Mouse (Mus musculus) testis, adult 10 weeks (tissue): ENCODE data around the gene Tead2. TPM values are rescaled to one million over a fixed set of nuclear protein-coding genes. Genes with fewer than 3 reads are reported as not detected.

Experiments
- polyA plus RNA-seq: library from polyadenylated mRNA; stranded (reverse); fragments of 350-450 nt; fragmentation: Illumina TruSeq; extraction: RNeasy Lipid Tissue Mini Kit (QIAGEN cat#74804); gene quantifications from one replicate; pipeline ENCODE4 v1.2.3, GENCODE M21; 2014; ENCODE audit warnings: low read depth, low replicate concordance

Tead2 gene
- polyA plus RNA-seq: 2.0 TPM

GRCm38 (mm10) chr7:45215673-45216441, at the start of gene Tead2:
TSS of gene Tead2 (plus strand) at chr7:45215753.

GRCm38 (mm10) chr7:45179469-45179868, 36.1 kb upstream of the Tead2 start, which contains the start of gene Gfy:
TSS of gene Gfy (minus strand) at chr7:45179569.

GRCm38 (mm10) chr7:45180896-45181477, 34.6 kb upstream of the Tead2 start, which contains the start of gene Pth2:
TSS of gene Pth2 (plus strand) at chr7:45180995.

GRCm38 (mm10) chr7:45204380-45205143, 11.0 kb upstream of the Tead2 start, which contains the start of gene Ccdc155:
TSS of gene Ccdc155 (minus strand) at chr7:45204892.

GRCm38 (mm10) chr7:45211851-45212251, 3.7 kb upstream of the Tead2 start, which contains the start of gene Dkkl1:
TSS of gene Dkkl1 (minus strand) at chr7:45212147.

GRCm38 (mm10) chr7:45238723-45239496, 23.4 kb downstream of the Tead2 start, which contains the start of gene Cd37:
TSS of gene Cd37 (minus strand) at chr7:45239115.

GRCm38 (mm10) chr7:45240633-45241388, 25.3 kb downstream of the Tead2 start, which contains the start of gene Slc6a16:
TSS of gene Slc6a16 (plus strand) at chr7:45241085.

GRCm38 (mm10) chr7:45277136-45277760, 61.7 kb downstream of the Tead2 start, which contains the start of gene Slc6a21:
TSS of gene Slc6a21 (plus strand) at chr7:45277513.

Other genes starting within 250 kb of the Tead2 start
- gene Cpt1c, start 240.9 kb upstream of the Tead2 start, polyA plus RNA-seq: 9.3 TPM
- gene Prmt1, start 229.2 kb upstream of the Tead2 start, polyA plus RNA-seq: 8.0 TPM
- 18.4 TPM for gene Irf3, start 218.1 kb upstream of the Tead2 start, polyA plus RNA-seq
- 1.5 TPM for gene Bcl2l12, start 217.0 kb upstream of the Tead2 start, polyA plus RNA-seq
- gene Scaf1, start 199.4 kb upstream of the Tead2 start, polyA plus RNA-seq: 3.3 TPM
- 1.8 TPM for gene Rras, start 197.8 kb upstream of the Tead2 start, polyA plus RNA-seq
- 0.24 TPM for gene Prr12, start 162.9 kb upstream of the Tead2 start, polyA plus RNA-seq
- gene Nosip, start 153.3 kb upstream of the Tead2 start, polyA plus RNA-seq: 4.6 TPM
- 2.7 TPM for gene Prrg2, start 153.1 kb upstream of the Tead2 start, polyA plus RNA-seq
- gene Rcn3, start 123.5 kb upstream of the Tead2 start, polyA plus RNA-seq: not detected
- 1.4 TPM for gene Fcgrt, start 111.9 kb upstream of the Tead2 start, polyA plus RNA-seq
- gene Rps11, start 91.3 kb upstream of the Tead2 start, polyA plus RNA-seq: 157 TPM
- gene Rpl13a, start 87.0 kb upstream of the Tead2 start, polyA plus RNA-seq: 133 TPM
- not detected for gene Gm45713, start 79.5 kb upstream of the Tead2 start, polyA plus RNA-seq
- 1.5 TPM for gene Flt3l, start 79.3 kb upstream of the Tead2 start, polyA plus RNA-seq
- 10.2 TPM for gene Pih1d1, start 61.5 kb upstream of the Tead2 start, polyA plus RNA-seq
- 1.1 TPM for gene Aldh16a1, start 61.2 kb upstream of the Tead2 start, polyA plus RNA-seq
- 2.7 TPM for gene Slc17a7, start 51.8 kb upstream of the Tead2 start, polyA plus RNA-seq
- gene Gfy, start 36.2 kb upstream of the Tead2 start, polyA plus RNA-seq: 3.5 TPM
- gene Pth2, start 34.8 kb upstream of the Tead2 start, polyA plus RNA-seq: not detected
- 0.49 TPM for gene Ccdc155, start 10.9 kb upstream of the Tead2 start, polyA plus RNA-seq
- 186 TPM for gene Dkkl1, start 3.6 kb upstream of the Tead2 start, polyA plus RNA-seq
- gene Cd37, start 23.4 kb downstream of the Tead2 start, polyA plus RNA-seq: 0.70 TPM
- 10.2 TPM for gene Slc6a16, start 25.3 kb downstream of the Tead2 start, polyA plus RNA-seq
- gene Slc6a21, start 61.8 kb downstream of the Tead2 start, polyA plus RNA-seq: 50.8 TPM
- 0.74 TPM for gene Trpm4, start 118.0 kb downstream of the Tead2 start, polyA plus RNA-seq
- 0.08 TPM for gene Hrc, start 119.5 kb downstream of the Tead2 start, polyA plus RNA-seq
- gene Ppfia3, start 151.3 kb downstream of the Tead2 start, polyA plus RNA-seq: not detected
- gene Lin7b, start 154.8 kb downstream of the Tead2 start, polyA plus RNA-seq: 0.39 TPM
- gene Snrnp70, start 180.0 kb downstream of the Tead2 start, polyA plus RNA-seq: 109 TPM
- not detected for gene Kcna7, start 189.9 kb downstream of the Tead2 start, polyA plus RNA-seq
- 0.43 TPM for gene Ntf5, start 197.9 kb downstream of the Tead2 start, polyA plus RNA-seq
- gene Lhb, start 205.1 kb downstream of the Tead2 start, polyA plus RNA-seq: 0.36 TPM
- 0.24 TPM for gene Gys1, start 219.1 kb downstream of the Tead2 start, polyA plus RNA-seq
- gene Ruvbl2, start 222.3 kb downstream of the Tead2 start, polyA plus RNA-seq: 7.8 TPM
- 0.38 TPM for gene Ftl1, start 244.1 kb downstream of the Tead2 start, polyA plus RNA-seq